Mouse (Mus musculus) heart, embryonic 11.5 days (tissue): Measurements from ENCODE around the gene Ugt1a10. TPM values are rescaled to one million over a fixed set of nuclear protein-coding genes. Genes with fewer than 3 reads are reported as not detected.
"Not testable (repeated sequence)": the region's sequence is repeated elsewhere in the genome, so short reads cannot be mapped to it uniquely, and the experiment has no call there.

ENCODE experiments used
- ATAC-seq: fragments of 200-750 bp; cut with Nextera tagmentation; replicated peaks from 2 replicates; pipeline ENCODE4 v1.8.0; 2017; ENCODE audit warnings: moderate library complexity; ENCODE audit not compliant: insufficient number of reproducible peaks, low FRiP score, low TSS enrichment
- H3K27ac ChIP-seq: fragments of 300-500 bp; sonication (generic); 2 replicates; pipeline ENCODE4 v1.5.1; 2014; ENCODE audit warnings: mild to moderate bottlenecking, low read depth, low read length
- H3K27me3 ChIP-seq: fragments of 300-500 bp; sonication (generic); 2 replicates; pipeline ENCODE4 v1.6.1; 2014; ENCODE audit warnings: mild to moderate bottlenecking, low read length, mixed read lengths; ENCODE audit not compliant: control insufficient read depth, insufficient read depth
- H3K36me3 ChIP-seq: fragments of 300-500 bp; sonication (generic); 2 replicates; pipeline ENCODE4 v1.6.1; 2014; ENCODE audit warnings: mild to moderate bottlenecking, low read length, moderate library complexity, mixed read lengths; ENCODE audit not compliant: control insufficient read depth, insufficient read depth
- H3K4me1 ChIP-seq: fragments of 300-500 bp; sonication (generic); 2 replicates; pipeline ENCODE4 v1.6.1; 2014; ENCODE audit warnings: low read length; ENCODE audit not compliant: control insufficient read depth, insufficient read depth
- H3K4me2 ChIP-seq: fragments of 300-500 bp; sonication (generic); 2 replicates; pipeline ENCODE4 v1.6.1; 2014; ENCODE audit warnings: mild to moderate bottlenecking, moderate library complexity
- H3K4me3 ChIP-seq: fragments of 300-500 bp; sonication (generic); 2 replicates; pipeline ENCODE4 v1.5.1; 2014; ENCODE audit warnings: low read depth, low read length
- H3K9ac ChIP-seq: fragments of 300-500 bp; sonication (generic); 2 replicates; pipeline ENCODE4 v1.6.1; 2014; ENCODE audit warnings: mild to moderate bottlenecking, low read depth, low read length, moderate library complexity
- H3K9me3 ChIP-seq: fragments of 300-500 bp; sonication (generic); replicated peaks from 2 replicates; pipeline ENCODE4 v1.6.1; 2016; ENCODE audit warnings: low read length; ENCODE audit not compliant: control insufficient read depth
- WGBS: fragments of 180-500 bp; shearing (Covaris S2); extraction: QIAGEN DNeasy Blood & Tissue Kit; methylation state at CpG from one replicate; pipeline ENCODE4 v1.1.7; 2014; ENCODE audit not compliant: insufficient replicate concordance; 5-methylcytosine and 5-hydroxymethylcytosine counted together
- polyA plus RNA-seq: library from polyadenylated mRNA; unstranded; fragments of >200 nt; fragmentation: Nextera tagmentation; extraction: Ambion mirVana; gene quantifications from 2 replicates; pipeline ENCODE4 v1.2.1, GENCODE M21; 2014

Gene Ugt1a10
- polyA plus RNA-seq, 1 experiment from 2014 or later, result not detected

- not testable (repeated sequence) for H3K27ac ChIP-seq, ATAC-seq, H3K4me2 ChIP-seq, H3K27me3 ChIP-seq, H3K4me1 ChIP-seq, H3K36me3 ChIP-seq, H3K9ac ChIP-seq, H3K4me3 ChIP-seq, H3K9me3 ChIP-seq
- 71% methylated on average over 3 of the region's 3 CpGs for WGBS
Observed at GRCm38 (mm10) chr1:88025244-88025643, 29.9 kb upstream of the Ugt1a10 start.

- H3K9ac ChIP-seq, H3K4me1 ChIP-seq, H3K9me3 ChIP-seq, ATAC-seq, H3K4me3 ChIP-seq, H3K27me3 ChIP-seq, H3K27ac ChIP-seq, H3K36me3 ChIP-seq, H3K4me2 ChIP-seq: not testable (repeated sequence)
- 63% methylated on average over 1 of the region's 2 CpGs for WGBS
Observed at GRCm38 (mm10) chr1:88043044-88043443, 12.1 kb upstream of the Ugt1a10 start.

- not testable (repeated sequence) for ATAC-seq, H3K36me3 ChIP-seq, H3K4me2 ChIP-seq, H3K9ac ChIP-seq, H3K27me3 ChIP-seq, H3K27ac ChIP-seq, H3K4me3 ChIP-seq, H3K4me1 ChIP-seq, H3K9me3 ChIP-seq
- 77% methylated on average over 3 of the region's 5 CpGs for WGBS
Observed at GRCm38 (mm10) chr1:88044832-88045437, 10.3 kb upstream of the Ugt1a10 start.

- not testable (repeated sequence) for H3K9ac ChIP-seq, H3K4me3 ChIP-seq, H3K27ac ChIP-seq, H3K4me1 ChIP-seq, H3K36me3 ChIP-seq, H3K27me3 ChIP-seq, H3K9me3 ChIP-seq, H3K4me2 ChIP-seq, ATAC-seq
- WGBS, result 74% methylated on average over 2 of the region's 2 CpGs
Observed at GRCm38 (mm10) chr1:88047408-88047807, 7.8 kb upstream of the Ugt1a10 start.

- WGBS, result 71% methylated on average over 1 of the region's 2 CpGs
- H3K27ac ChIP-seq, H3K4me3 ChIP-seq, H3K36me3 ChIP-seq, H3K4me2 ChIP-seq, H3K9me3 ChIP-seq, ATAC-seq, H3K9ac ChIP-seq, H3K4me1 ChIP-seq, H3K27me3 ChIP-seq: not testable (repeated sequence)
Observed at GRCm38 (mm10) chr1:88066472-88067102, 11.4 kb downstream of the Ugt1a10 start.

GRCm38 (mm10) chr1:88070495-88070894 lies 15.3 kb downstream of the Ugt1a10 start, which contains the start of gene Ugt1a9:
Gene Ugt1a9 (plus strand): TSS chr1:88070800.
- Histone ChIP-seq H3K36me3 (no peaks in the 10 kb centered on the region), H3K4me3 (no peak within 1 kb of the TSS), H3K4me2 (no peak within 1 kb of the TSS), H3K9me3 (no peaks in the 10 kb centered on the region), H3K9ac (no peak within 1 kb of the TSS), H3K4me1 (no peaks in the 10 kb centered on the region), H3K27ac (no peak within 1 kb of the TSS), H3K27me3 (no peaks in the 10 kb centered on the region)
- no peak for ATAC-seq
- WGBS, result 65% methylated on average over 2 of the region's 2 CpGs

GRCm38 (mm10) chr1:88070902-88071301 lies 15.7 kb downstream of the Ugt1a10 start:
- no peaks in the 10 kb centered on the region for H3K27me3 ChIP-seq
- no peak for ATAC-seq

GRCm38 (mm10) chr1:88074471-88074870 lies 19.3 kb downstream of the Ugt1a10 start:
- no peak overlapping the region for H3K4me3 ChIP-seq
- H3K36me3 ChIP-seq, result no peaks in the 10 kb centered on the region
- H3K9me3 ChIP-seq, result no peaks in the 10 kb centered on the region
- H3K4me2 ChIP-seq, result no peak overlapping the region
- H3K27ac ChIP-seq, result no peak overlapping the region
- no peak overlapping the region for H3K9ac ChIP-seq
- H3K27me3 ChIP-seq, result no peaks in the 10 kb centered on the region
- no peaks in the 10 kb centered on the region for H3K4me1 ChIP-seq
- WGBS, result 78% methylated on average over 2 of the region's 2 CpGs
- no peak for ATAC-seq

More at GRCm38 (mm10) chr1:88070902-88071301, 15.7 kb downstream of the Ugt1a10 start:
- Histone ChIP-seq H3K9ac (no peak overlapping the region), H3K9me3 (no peaks in the 10 kb centered on the region), H3K4me3 (no peak overlapping the region), H3K27ac (no peak overlapping the region), H3K4me1 (no peaks in the 10 kb centered on the region), H3K36me3 (no peaks in the 10 kb centered on the region), H3K4me2 (no peak overlapping the region)
- WGBS, result 68% methylated on average over 4 of the region's 4 CpGs

GRCm38 (mm10) chr1:88077128-88077527 lies 21.9 kb downstream of the Ugt1a10 start:
- H3K4me3 ChIP-seq, result no peak overlapping the region
- WGBS, result 79% methylated on average over 1 of the region's 1 CpGs
- no peaks in the 10 kb centered on the region for H3K27me3 ChIP-seq
- no peaks in the 10 kb centered on the region for H3K9me3 ChIP-seq
- ATAC-seq, result no peak
- no peaks in the 10 kb centered on the region for H3K36me3 ChIP-seq
- H3K27ac ChIP-seq, result no peak overlapping the region
- H3K4me2 ChIP-seq, result no peak overlapping the region
- H3K9ac ChIP-seq, result no peak overlapping the region
- H3K4me1 ChIP-seq, result no peaks in the 10 kb centered on the region
